Mouse (Mus musculus): ENCODE data around the gene Dusp19. TPM values are rescaled to one million over a fixed set of nuclear protein-coding genes. Genes with fewer than 3 reads are reported as not detected.

Dusp19 gene
- 16.9 and 17.1 TPM in 2 replicates for polyA plus RNA-seq (2015; fragmentation: Nextera tagmentation; extraction: Ambion mirVana)

DNA sequence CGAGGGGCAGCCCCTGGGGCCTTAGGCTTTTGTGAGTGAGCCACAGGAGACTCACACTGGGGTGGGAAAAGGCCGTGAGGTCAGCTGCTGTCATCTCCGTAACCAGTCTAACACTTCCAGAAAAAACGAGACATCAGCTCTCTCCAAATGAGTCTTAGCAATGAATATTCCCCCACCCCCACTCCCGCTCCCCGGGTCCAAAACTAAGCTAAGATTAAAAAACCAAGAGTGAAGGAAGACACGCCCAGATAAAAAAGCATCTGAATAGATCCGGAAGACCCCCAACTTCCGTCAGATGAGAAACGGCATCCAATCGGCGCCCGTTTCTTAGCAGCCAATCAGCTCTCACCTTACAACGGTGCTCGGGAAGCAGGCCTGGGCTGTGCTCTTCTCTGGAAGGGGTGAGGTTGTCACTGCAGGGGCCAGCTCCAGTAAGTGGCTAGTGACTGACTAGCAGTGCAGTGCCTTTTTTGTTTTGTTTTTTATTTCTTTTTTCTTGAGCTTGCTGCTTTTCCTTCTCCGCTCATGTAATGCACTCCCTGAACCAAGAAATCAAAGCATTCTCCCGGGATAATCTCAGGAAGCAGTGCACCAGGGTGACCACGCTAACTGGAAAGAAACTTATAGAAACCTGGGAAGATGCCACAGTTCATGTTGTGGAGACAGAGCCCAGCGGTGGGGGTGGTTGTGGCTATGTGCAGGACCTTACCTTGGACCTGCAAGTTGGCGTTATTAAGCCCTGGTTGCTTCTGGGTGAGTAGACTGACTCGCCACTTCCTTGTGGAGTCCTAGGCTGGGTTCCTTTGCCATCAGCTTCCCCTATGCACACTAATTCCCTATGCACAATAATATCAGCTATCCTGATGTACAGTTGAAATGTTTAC lies at the start of gene Dusp19, which contains the start of gene Nup35:
Dusp19 (plus strand) TSS at position 192 of the 884 bp plus-strand sequence.
Nup35 (plus strand) TSS at position 383 of the 884 bp plus-strand sequence.
- no peaks in the 10 kb centered on the region for H3K9me3 ChIP-seq
- H3K27ac ChIP-seq, result peak within 1 kb of the TSS; percentile 12; the same call in 1 of the 2 replicates
- H3K9ac ChIP-seq, result peak within 1 kb of the TSS; percentile 77
- 2% methylated on average over 21 of the region's 21 CpGs for WGBS
- H3K4me2 ChIP-seq (replicated peaks), result peak within 1 kb of the TSS; percentile 78
- H3K4me1 ChIP-seq, result peaks cover 11% of the 10 kb centered on the region
- ATAC-seq (ENCODE audit: low FRiP score, low read depth), result peak; percentile 100
- H3K4me3 ChIP-seq, result peak within 1 kb of the TSS; percentile 61
- H3K27me3 ChIP-seq, result no peaks in the 10 kb centered on the region
- H3K36me3 ChIP-seq, result 0 out of 2 replicates have a peak, but pooled peaks cover 4% of the 10 kb centered on the region

DNA sequence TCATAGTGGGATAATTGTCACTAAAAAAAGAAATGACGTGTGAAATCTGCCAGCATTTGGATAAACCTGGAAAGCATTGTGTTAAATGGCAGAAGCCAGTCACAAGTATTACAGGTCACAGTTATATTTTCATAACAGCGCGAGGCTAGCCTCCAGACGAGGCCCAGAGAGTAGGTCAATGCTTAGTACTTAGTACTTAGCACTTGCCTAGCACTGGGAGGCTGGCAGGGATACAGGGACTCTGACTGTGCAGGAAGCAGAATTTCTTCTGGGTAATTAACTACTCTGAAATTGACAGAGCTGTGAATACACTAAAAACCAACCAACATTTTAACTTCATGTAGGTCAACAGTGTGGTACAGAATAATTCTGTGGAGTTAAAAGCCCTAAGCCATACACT lies 49.4 kb upstream of the Dusp19 start:
- H3K27ac ChIP-seq, result no peak overlapping the region
- no peak for ATAC-seq (ENCODE audit: low FRiP score, low read depth)
- H3K27me3 ChIP-seq, result no peaks in the 10 kb centered on the region
- H3K4me1 ChIP-seq, result 0 out of 2 replicates have a peak, but pooled peaks cover 4% of the 10 kb centered on the region
- no peak overlapping the region for H3K4me3 ChIP-seq
- H3K4me2 ChIP-seq (replicated peaks), result no peak overlapping the region
- peaks cover 3% of the 10 kb centered on the region; the same call in 1 of the 2 replicates for H3K36me3 ChIP-seq
- H3K9ac ChIP-seq, result no peak overlapping the region
- no peaks in the 10 kb centered on the region for H3K9me3 ChIP-seq
- 89% methylated on average over 4 of the region's 4 CpGs for WGBS

- Histone ChIP-seq H3K9me3 (no peaks in the 10 kb centered on the region), H3K4me2 (replicated peaks) (no peak overlapping the region), H3K27ac (no peak overlapping the region), H3K36me3 (peaks cover 3% of the 10 kb centered on the region; the same call in 1 of the 2 replicates), H3K4me1 (0 out of 2 replicates have a peak, but pooled peaks cover 4% of the 10 kb centered on the region), H3K9ac (no peak overlapping the region), H3K27me3 (no peaks in the 10 kb centered on the region), H3K4me3 (no peak overlapping the region)
- ATAC-seq (ENCODE audit: low FRiP score, low read depth), result no peak
- 69% methylated on average over 4 of the region's 4 CpGs for WGBS
Observed at GRCm38 (mm10) chr2:80570656-80571055, 46.2 kb upstream of the Dusp19 start.

- no peaks in the 10 kb centered on the region for H3K27me3 ChIP-seq
- no peak overlapping the region for H3K9ac ChIP-seq
- H3K4me2 ChIP-seq (replicated peaks), result no peak overlapping the region
- no peak overlapping the region for H3K4me3 ChIP-seq
- WGBS, result 83% methylated on average over 1 of the region's 1 CpGs
- no peaks in the 10 kb centered on the region for H3K36me3 ChIP-seq
- ATAC-seq (ENCODE audit: low FRiP score, low read depth), result no peak
- no peak overlapping the region for H3K27ac ChIP-seq
- H3K9me3 ChIP-seq, result no peaks in the 10 kb centered on the region
- peaks cover 14% of the 10 kb centered on the region for H3K4me1 ChIP-seq
Observed at GRCm38 (mm10) chr2:80577286-80577685, 39.6 kb upstream of the Dusp19 start.

GRCm38 (mm10) chr2:80579253-80579891 lies 37.5 kb upstream of the Dusp19 start:
- Histone ChIP-seq H3K36me3 (no peaks in the 10 kb centered on the region), H3K4me3 (peak overlapping the region; percentile 89), H3K9me3 (no peaks in the 10 kb centered on the region), H3K4me2 (replicated peaks) (peak overlapping the region; percentile 76), H3K27me3 (no peaks in the 10 kb centered on the region), H3K4me1 (peaks cover 14% of the 10 kb centered on the region), H3K9ac (no peak overlapping the region), H3K27ac (no peak overlapping the region)
- ATAC-seq (ENCODE audit: low FRiP score, low read depth), result no peak
- WGBS, result 31% methylated on average over 6 of the region's 6 CpGs

DNA sequence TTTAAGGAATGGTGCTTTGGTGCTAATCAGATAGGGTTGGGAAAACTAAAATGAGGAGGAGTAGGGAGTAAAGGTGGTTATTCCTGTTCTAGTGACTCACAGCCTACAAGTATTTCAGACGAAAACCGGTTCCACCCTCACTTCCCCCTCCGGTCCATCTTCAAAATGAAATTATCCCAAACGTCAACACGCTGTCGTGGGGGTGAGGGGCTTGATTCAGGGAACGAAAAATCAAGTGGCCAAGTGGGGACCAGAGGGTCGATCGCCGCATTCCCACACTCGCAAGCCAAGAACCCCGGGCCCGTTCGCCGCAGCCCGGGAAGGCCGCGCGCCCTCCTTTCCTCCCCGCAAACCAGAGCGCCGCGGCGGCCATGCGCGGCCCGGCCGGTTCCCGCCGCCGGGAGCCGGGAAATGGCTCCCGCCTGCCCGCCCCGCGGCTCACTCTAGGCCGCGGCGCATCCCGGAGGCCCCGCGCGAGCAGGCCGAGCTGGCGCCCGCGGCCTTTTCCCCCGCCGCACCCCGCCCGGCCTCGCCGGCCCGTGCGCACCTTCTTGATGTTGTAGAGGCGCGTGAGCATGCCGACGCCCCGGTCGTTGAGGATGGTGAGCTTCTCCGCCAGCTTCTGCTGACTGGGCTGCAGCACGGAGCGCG lies 36.4 kb upstream of the Dusp19 start:
- no peaks in the 10 kb centered on the region for H3K36me3 ChIP-seq
- H3K27ac ChIP-seq, result peak overlapping the region; percentile 95
- WGBS, result under 1% methylated on average over 50 of the region's 65 CpGs
- peak overlapping the region; percentile 76 for H3K4me2 ChIP-seq (replicated peaks)
- H3K4me1 ChIP-seq, result peaks cover 14% of the 10 kb centered on the region
- no peaks in the 10 kb centered on the region for H3K27me3 ChIP-seq
- H3K9ac ChIP-seq, result peak overlapping the region; percentile 98
- ATAC-seq (ENCODE audit: low FRiP score, low read depth), result peak; percentile 62
- peak overlapping the region; percentile 89 for H3K4me3 ChIP-seq
- no peaks in the 10 kb centered on the region for H3K9me3 ChIP-seq

- Histone ChIP-seq H3K36me3 (no peaks in the 10 kb centered on the region), H3K4me2 (replicated peaks) (peak within 1 kb of the TSS; percentile 76), H3K4me1 (peaks cover 14% of the 10 kb centered on the region), H3K9me3 (no peaks in the 10 kb centered on the region), H3K27ac (peak within 1 kb of the TSS; percentile 95), H3K27me3 (no peaks in the 10 kb centered on the region), H3K9ac (peak within 1 kb of the TSS; percentile 98), H3K4me3 (peak within 1 kb of the TSS; percentile 89)
- ATAC-seq (ENCODE audit: low FRiP score, low read depth), result peak; percentile 95
- 0% methylated on average over 63 of the region's 88 CpGs for WGBS
Observed at GRCm38 (mm10) chr2:80581043-80581711, 35.7 kb upstream of the Dusp19 start, which contains the start of gene Nckap1. TSS of gene Nckap1 (minus strand) at chr2:80581380.

GRCm38 (mm10) chr2:80582356-80582755 lies 34.5 kb upstream of the Dusp19 start:
- H3K4me3 ChIP-seq, result no peak overlapping the region
- H3K27me3 ChIP-seq, result no peaks in the 10 kb centered on the region
- H3K4me1 ChIP-seq, result peaks cover 14% of the 10 kb centered on the region
- no peak overlapping the region for H3K9ac ChIP-seq
- no peak overlapping the region for H3K4me2 ChIP-seq (replicated peaks)
- no peak overlapping the region for H3K27ac ChIP-seq
- WGBS, result 86% methylated on average over 3 of the region's 3 CpGs
- no peaks in the 10 kb centered on the region for H3K36me3 ChIP-seq
- no peaks in the 10 kb centered on the region for H3K9me3 ChIP-seq
- ATAC-seq (ENCODE audit: low FRiP score, low read depth), result no peak

DNA sequence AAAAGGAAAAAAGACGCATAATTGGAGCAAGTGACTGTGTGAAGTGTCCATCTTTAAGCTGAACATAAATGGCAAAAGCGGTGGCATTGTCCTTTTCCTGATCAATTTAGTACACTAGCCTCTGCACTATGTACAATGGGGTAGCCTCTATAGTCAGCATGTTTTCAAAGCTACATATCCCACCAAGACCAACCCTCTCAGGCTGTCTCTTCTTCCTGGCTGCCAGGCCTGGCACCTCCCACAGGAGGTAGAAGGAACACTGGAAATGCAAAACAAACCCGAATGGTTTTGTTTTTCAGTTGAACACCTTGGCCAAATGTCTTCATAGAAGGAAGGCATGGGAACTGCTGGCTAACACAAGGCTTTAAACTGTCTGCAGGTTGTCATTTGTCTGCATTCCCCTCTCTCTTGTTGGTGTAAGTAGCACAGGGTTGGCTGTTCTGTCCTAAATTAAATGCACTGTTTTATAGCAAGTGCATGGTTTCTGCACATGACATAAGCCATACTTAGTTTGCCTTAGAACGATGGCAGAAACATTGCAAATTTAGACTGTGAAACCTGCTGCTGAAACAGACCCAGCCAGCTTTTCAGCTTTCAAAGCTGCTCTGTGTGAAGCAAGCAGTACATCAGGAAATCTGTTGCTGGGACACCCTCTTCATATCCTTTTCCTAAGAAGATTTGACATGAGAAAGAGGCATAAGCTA lies 22.5 kb upstream of the Dusp19 start:
- H3K27ac ChIP-seq, result no peak overlapping the region
- H3K9me3 ChIP-seq, result no peaks in the 10 kb centered on the region
- no peaks in the 10 kb centered on the region for H3K27me3 ChIP-seq
- WGBS, result 65% methylated on average over 4 of the region's 4 CpGs
- H3K4me1 ChIP-seq, result peaks cover 8% of the 10 kb centered on the region; the same call in 1 of the 2 replicates
- H3K4me3 ChIP-seq, result no peak overlapping the region
- H3K9ac ChIP-seq, result no peak overlapping the region
- no peaks in the 10 kb centered on the region for H3K36me3 ChIP-seq
- H3K4me2 ChIP-seq (replicated peaks), result no peak overlapping the region
- no peak for ATAC-seq (ENCODE audit: low FRiP score, low read depth)

DNA sequence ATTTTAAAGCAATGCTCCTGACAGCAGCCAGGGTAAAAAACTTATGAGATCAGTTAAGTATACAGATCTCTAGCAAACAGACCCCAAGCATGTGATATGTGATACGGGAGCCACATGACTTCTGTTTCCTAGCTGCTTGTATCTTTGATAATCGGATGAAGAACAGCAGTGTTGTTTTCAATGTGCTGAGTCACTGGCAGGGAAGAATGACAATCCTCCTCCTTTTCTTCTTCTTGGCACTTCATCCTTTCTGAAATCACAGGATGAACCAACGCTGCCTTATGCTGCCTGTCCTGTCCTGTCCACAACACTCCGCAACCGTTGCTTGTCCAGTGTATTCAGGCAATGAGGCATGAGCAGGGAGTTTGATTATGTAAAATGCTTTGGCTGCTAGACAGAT lies 19.9 kb upstream of the Dusp19 start:
- H3K4me3 ChIP-seq, result no peak overlapping the region
- 81% methylated on average over 5 of the region's 5 CpGs for WGBS
- H3K36me3 ChIP-seq, result no peaks in the 10 kb centered on the region
- H3K4me1 ChIP-seq, result peaks cover 8% of the 10 kb centered on the region; the same call in 1 of the 2 replicates
- no peak for ATAC-seq (ENCODE audit: low FRiP score, low read depth)
- no peaks in the 10 kb centered on the region for H3K27me3 ChIP-seq
- H3K9ac ChIP-seq, result no peak overlapping the region
- no peaks in the 10 kb centered on the region for H3K9me3 ChIP-seq
- H3K27ac ChIP-seq, result no peak overlapping the region
- H3K4me2 ChIP-seq (replicated peaks), result no peak overlapping the region

GRCm38 (mm10) chr2:80599850-80600249 lies 17.0 kb upstream of the Dusp19 start:
- Histone ChIP-seq H3K36me3 (no peaks in the 10 kb centered on the region), H3K27me3 (no peaks in the 10 kb centered on the region), H3K9ac (no peak overlapping the region), H3K27ac (no peak overlapping the region), H3K4me2 (replicated peaks) (no peak overlapping the region), H3K4me3 (no peak overlapping the region), H3K4me1 (0 out of 2 replicates have a peak, but pooled peaks cover 7% of the 10 kb centered on the region), H3K9me3 (no peaks in the 10 kb centered on the region)
- 89% methylated on average over 3 of the region's 3 CpGs for WGBS
- no peak for ATAC-seq (ENCODE audit: low FRiP score, low read depth)

All from limb, embryonic 13.5 days (tissue).